Mouse (Mus musculus) neural tube, embryonic 12.5 days (tissue): ENCODE measurements at regions not wholly inside any gene's neighbourhood (a gene's known extent, or its start where the extent isn't known, plus 50 kb on each side); places are given as distances from the start of the nearest gene placed in this dataset.

ENCODE experiments used
- ATAC-seq: fragments of 200-750 bp; cut with Nextera tagmentation; 2 replicates; pipeline ENCODE4 v1.8.0; 2017; ENCODE audit warnings: low read depth, mild to moderate bottlenecking, moderate TSS enrichment, moderate library complexity; ENCODE audit not compliant: low FRiP score
- H3K27ac ChIP-seq: fragments of 300-500 bp; sonication (generic); 2 replicates; pipeline ENCODE4 v1.5.1; 2016
- H3K27me3 ChIP-seq: fragments of 300-500 bp; sonication (generic); replicated peaks from 2 replicates; pipeline ENCODE4 v1.6.1; 2016; ENCODE audit warnings: mild to moderate bottlenecking
- H3K36me3 ChIP-seq: fragments of 300-500 bp; sonication (generic); 2 replicates; pipeline ENCODE4 v1.6.1; 2016; ENCODE audit warnings: mild to moderate bottlenecking
- H3K4me1 ChIP-seq: fragments of 300-500 bp; sonication (generic); 2 replicates; pipeline ENCODE4 v1.6.1; 2016
- H3K4me2 ChIP-seq: fragments of 300-500 bp; sonication (generic); replicated peaks from 2 replicates; pipeline ENCODE4 v1.6.1; 2016; ENCODE audit warnings: mild to moderate bottlenecking
- H3K4me3 ChIP-seq: fragments of 300-500 bp; sonication (generic); 2 replicates; pipeline ENCODE4 v1.5.1; 2016
- H3K9ac ChIP-seq: fragments of 300-500 bp; sonication (generic); 2 replicates; pipeline ENCODE4 v1.6.1; 2016; ENCODE audit warnings: mild to moderate bottlenecking
- H3K9me3 ChIP-seq: fragments of 300-500 bp; sonication (generic); 2 replicates; pipeline ENCODE4 v1.6.1; 2016; ENCODE audit warnings: mild to moderate bottlenecking
- WGBS: fragments of 180-500 bp; shearing (Covaris S2); methylation state at CpG from one replicate; pipeline ENCODE4 v1.1.7; 2016; 5-methylcytosine and 5-hydroxymethylcytosine counted together

DNA sequence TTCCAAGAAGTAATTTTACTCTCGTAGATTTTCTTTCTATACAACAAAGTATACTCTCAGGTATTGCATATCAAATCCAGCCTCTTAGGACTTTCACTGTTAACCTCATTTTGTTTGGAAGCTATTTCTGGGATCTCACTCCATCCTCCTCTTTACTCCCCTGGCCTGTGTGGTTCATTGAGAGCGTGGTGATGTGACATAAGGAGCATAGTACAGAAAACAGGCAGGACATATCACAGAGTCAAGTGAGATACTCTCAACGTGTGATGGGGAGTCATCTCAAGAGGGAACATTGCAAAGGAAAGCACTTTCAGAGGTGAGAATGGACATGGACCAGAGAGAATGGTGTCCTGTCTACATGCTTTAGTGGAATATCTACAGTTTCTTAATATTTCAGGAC is 297.8 kb upstream of the Pitrm1 start:
- Histone ChIP-seq H3K4me2 (no peak overlapping the region), H3K9ac (no peak overlapping the region), H3K36me3 (no peaks in the 10 kb centered on the region), H3K4me1 (no peaks in the 10 kb centered on the region), H3K9me3 (no peaks in the 10 kb centered on the region), H3K4me3 (no peak overlapping the region), H3K27me3 (no peaks in the 10 kb centered on the region), H3K27ac (no peak overlapping the region)
- ATAC-seq: no peak
- 89% methylated on average over 3 of the region's 3 CpGs for WGBS

DNA sequence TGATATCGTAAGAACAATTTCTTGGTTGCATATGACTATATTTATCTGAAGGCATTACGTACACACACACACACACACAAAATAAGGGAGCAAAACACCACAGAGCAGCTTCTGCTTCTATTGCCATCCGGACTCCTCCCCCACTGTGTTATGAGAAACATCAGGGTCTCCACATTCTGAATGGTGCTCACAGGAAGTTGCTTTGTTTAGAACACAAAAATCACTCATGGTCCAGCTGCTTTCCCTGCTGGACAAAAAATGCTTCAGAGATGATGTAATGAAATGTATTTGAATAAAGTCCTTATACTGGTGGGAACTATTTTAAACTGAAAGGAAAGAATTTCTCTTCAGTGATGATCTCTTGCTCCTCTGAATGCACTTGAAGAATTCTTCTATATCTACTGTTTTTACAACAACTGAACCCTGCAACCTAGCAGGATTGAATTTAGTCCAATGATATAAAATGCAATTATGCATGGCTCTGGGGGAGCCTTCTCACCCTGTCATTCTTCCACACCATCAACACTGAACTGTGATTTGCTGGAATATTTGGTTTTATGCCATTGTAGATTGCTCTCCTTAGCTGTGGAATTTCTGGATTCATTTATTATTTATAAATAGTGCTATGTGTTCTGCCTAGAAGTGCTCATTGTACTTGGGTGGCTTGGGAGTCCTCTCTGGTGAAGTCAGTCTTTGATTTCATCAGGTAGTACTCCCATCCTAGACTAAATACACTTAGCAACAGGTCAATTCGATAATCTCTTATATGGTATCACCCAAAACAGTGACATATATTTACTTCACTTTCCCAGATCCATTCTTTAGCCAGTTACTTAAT is 296.7 kb upstream of the Pitrm1 start:
- Histone ChIP-seq H3K4me3 (no peak overlapping the region), H3K9ac (no peak overlapping the region), H3K4me2 (no peak overlapping the region), H3K27ac (no peak overlapping the region), H3K9me3 (no peaks in the 10 kb centered on the region), H3K27me3 (no peaks in the 10 kb centered on the region), H3K36me3 (no peaks in the 10 kb centered on the region), H3K4me1 (no peaks in the 10 kb centered on the region)
- no peak for ATAC-seq
- WGBS: 69% methylated on average over 4 of the region's 4 CpGs

DNA sequence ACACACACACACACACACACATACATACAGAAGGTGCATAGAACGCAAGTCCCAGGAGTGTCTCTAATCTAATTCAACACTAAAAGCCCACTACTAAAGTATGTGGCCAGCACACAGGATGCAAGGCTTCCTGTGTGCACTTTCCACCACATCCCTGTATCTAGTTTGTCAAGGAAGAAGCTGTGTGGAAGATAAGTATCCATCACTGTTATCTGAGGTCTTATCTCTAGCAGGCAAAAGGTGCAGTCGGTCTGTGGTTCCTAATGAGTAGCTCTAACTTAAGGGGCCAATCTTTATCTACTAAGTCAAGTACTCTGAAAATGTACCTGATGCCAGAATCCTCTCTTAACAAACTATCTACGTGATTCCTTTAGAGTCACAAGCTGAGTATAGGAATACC is 295.8 kb upstream of the Pitrm1 start:
- no peaks in the 10 kb centered on the region for H3K36me3 ChIP-seq
- H3K27ac ChIP-seq: no peak overlapping the region
- no peaks in the 10 kb centered on the region for H3K9me3 ChIP-seq
- H3K4me1 ChIP-seq: no peaks in the 10 kb centered on the region
- H3K4me3 ChIP-seq: no peak overlapping the region
- WGBS: 93% methylated on average over 3 of the region's 3 CpGs
- H3K9ac ChIP-seq: no peak overlapping the region
- no peak for ATAC-seq
- H3K27me3 ChIP-seq: no peaks in the 10 kb centered on the region
- no peak overlapping the region for H3K4me2 ChIP-seq

GRCm38 (mm10) chr13:6255303-6255702 is 292.6 kb upstream of the Pitrm1 start:
- Histone ChIP-seq H3K4me1 (no peaks in the 10 kb centered on the region), H3K27me3 (no peaks in the 10 kb centered on the region), H3K4me3 (no peak overlapping the region), H3K4me2 (no peak overlapping the region), H3K27ac (no peak overlapping the region), H3K9ac (no peak overlapping the region), H3K9me3 (no peaks in the 10 kb centered on the region), H3K36me3 (no peaks in the 10 kb centered on the region)
- no peak for ATAC-seq
- 87% methylated on average over 5 of the region's 5 CpGs for WGBS

GRCm38 (mm10) chr13:6255728-6256496 is 292.0 kb upstream of the Pitrm1 start:
- no peak for ATAC-seq
- no peaks in the 10 kb centered on the region for H3K4me1 ChIP-seq
- H3K4me3 ChIP-seq: no peak overlapping the region
- H3K27ac ChIP-seq: no peak overlapping the region
- no peaks in the 10 kb centered on the region for H3K36me3 ChIP-seq
- no peak overlapping the region for H3K9ac ChIP-seq
- H3K4me2 ChIP-seq: no peak overlapping the region
- no peaks in the 10 kb centered on the region for H3K9me3 ChIP-seq
- H3K27me3 ChIP-seq: no peaks in the 10 kb centered on the region

DNA sequence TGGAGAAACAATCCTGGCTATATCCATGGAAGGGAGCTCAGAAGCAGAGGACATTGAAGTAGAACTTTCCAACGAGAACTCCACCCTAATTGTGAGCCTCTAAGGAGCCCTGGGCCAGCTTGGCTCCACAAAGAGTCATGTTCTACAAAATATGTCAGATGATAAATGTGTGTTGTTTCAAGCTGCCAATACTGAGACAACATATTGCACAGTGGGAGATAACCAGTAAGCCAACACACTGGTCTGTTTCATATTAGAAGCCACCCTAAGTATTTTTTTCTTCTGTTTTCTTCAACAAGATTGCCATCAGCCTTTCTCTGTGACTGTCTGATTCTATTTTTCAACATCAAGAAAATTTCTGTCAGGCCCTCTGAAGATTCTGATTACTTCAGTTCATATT is 289.5 kb upstream of the Pitrm1 start:
- Histone ChIP-seq H3K36me3 (no peaks in the 10 kb centered on the region), H3K27me3 (no peaks in the 10 kb centered on the region), H3K27ac (no peak overlapping the region), H3K9me3 (no peaks in the 10 kb centered on the region), H3K4me2 (no peak overlapping the region), H3K4me1 (no peaks in the 10 kb centered on the region), H3K9ac (no peak overlapping the region), H3K4me3 (no peak overlapping the region)
- no peak for ATAC-seq
- 63% methylated on average over 1 of the region's 1 CpGs for WGBS

- Histone ChIP-seq H3K27me3 (no peaks in the 10 kb centered on the region), H3K9ac (no peak overlapping the region), H3K27ac (no peak overlapping the region), H3K4me1 (no peaks in the 10 kb centered on the region), H3K9me3 (no peaks in the 10 kb centered on the region), H3K36me3 (no peaks in the 10 kb centered on the region), H3K4me2 (no peak overlapping the region), H3K4me3 (no peak overlapping the region)
- 84% methylated on average over 3 of the region's 3 CpGs for WGBS
- ATAC-seq: no peak
Measured at GRCm38 (mm10) chr13:6260321-6260865, 287.6 kb upstream of the Pitrm1 start.

DNA sequence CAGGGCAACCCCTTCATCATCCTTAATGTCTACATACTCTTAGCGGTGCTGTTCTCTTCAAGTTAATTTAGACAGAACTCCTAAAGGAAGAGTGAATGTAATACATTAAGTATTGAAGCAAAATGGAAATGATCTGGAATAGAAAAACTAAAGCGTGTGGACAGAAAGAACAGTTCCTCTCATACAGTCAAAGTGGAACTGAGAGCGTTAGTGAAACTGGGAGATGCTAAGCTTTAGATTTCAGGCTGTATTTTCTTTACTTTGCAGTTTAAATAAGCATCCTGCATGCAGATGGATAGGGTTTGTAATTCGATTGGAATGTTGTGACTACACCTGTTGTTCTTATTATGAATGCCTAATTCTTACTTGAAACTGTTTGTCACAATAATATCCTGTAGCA is 286.5 kb upstream of the Pitrm1 start:
- no peaks in the 10 kb centered on the region for H3K9me3 ChIP-seq
- H3K27ac ChIP-seq: no peak overlapping the region
- H3K4me3 ChIP-seq: no peak overlapping the region
- H3K9ac ChIP-seq: no peak overlapping the region
- no peaks in the 10 kb centered on the region for H3K27me3 ChIP-seq
- H3K4me1 ChIP-seq: no peaks in the 10 kb centered on the region
- no peaks in the 10 kb centered on the region for H3K36me3 ChIP-seq
- WGBS: 87% methylated on average over 4 of the region's 4 CpGs
- no peak for ATAC-seq
- no peak overlapping the region for H3K4me2 ChIP-seq

DNA sequence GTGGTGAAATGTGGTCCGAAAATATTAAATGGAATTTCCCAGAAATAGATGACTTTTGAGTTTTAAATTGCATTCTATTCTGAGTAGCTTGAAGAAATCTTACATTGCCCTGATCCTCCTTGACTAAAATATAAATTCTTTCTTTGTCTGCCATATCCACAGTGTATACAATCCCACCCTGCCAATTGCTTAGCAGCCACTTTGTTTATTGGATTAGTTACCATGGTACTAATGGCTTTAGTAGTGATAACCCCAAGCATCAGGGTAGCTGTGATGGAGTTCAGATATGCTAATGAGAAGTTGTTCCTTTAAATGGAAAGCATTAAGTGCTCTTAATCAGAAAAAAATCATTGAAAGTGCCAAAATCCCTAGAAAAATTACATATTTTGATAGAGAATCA is 277.4 kb upstream of the Pitrm1 start:
- Histone ChIP-seq H3K9ac (no peak overlapping the region), H3K4me3 (no peak overlapping the region), H3K4me2 (no peak overlapping the region), H3K27me3 (no peaks in the 10 kb centered on the region), H3K9me3 (no peaks in the 10 kb centered on the region), H3K4me1 (no peaks in the 10 kb centered on the region), H3K36me3 (no peaks in the 10 kb centered on the region), H3K27ac (no peak overlapping the region)
- WGBS: 95% methylated on average over 1 of the region's 1 CpGs
- no peak for ATAC-seq

- H3K27ac ChIP-seq: no peak overlapping the region
- H3K4me1 ChIP-seq: no peaks in the 10 kb centered on the region
- WGBS: 70% methylated on average over 1 of the region's 1 CpGs
- no peaks in the 10 kb centered on the region for H3K9me3 ChIP-seq
- no peak for ATAC-seq
- H3K4me2 ChIP-seq: no peak overlapping the region
- H3K4me3 ChIP-seq: no peak overlapping the region
- no peak overlapping the region for H3K9ac ChIP-seq
- H3K27me3 ChIP-seq: no peaks in the 10 kb centered on the region
- no peaks in the 10 kb centered on the region for H3K36me3 ChIP-seq
Measured at GRCm38 (mm10) chr13:6272932-6273331, 275.0 kb upstream of the Pitrm1 start.

DNA sequence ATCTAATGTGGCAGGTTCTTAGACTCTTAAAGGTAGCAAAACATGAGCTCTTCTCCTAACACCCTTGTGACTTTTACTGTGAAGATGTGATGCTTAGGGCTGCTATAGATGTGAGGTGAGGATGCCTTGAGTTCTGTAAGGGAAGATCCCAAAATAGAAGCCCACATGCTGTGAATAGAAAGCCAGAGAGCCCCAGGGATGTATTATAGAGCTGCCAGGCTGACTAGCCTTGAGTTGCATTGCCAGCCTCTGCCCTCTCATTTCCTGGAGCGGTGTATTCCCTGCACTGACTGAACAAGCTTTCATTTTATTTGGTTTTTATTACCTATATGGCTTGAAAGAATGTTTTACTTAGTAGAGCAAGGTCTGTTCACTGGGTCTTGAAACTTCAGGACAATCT is 267.9 kb upstream of the Pitrm1 start:
- H3K9ac ChIP-seq: no peak overlapping the region
- WGBS: 92% methylated on average over 1 of the region's 1 CpGs
- H3K36me3 ChIP-seq: no peaks in the 10 kb centered on the region
- ATAC-seq: no peak
- no peak overlapping the region for H3K27ac ChIP-seq
- H3K4me2 ChIP-seq: no peak overlapping the region
- H3K9me3 ChIP-seq: no peaks in the 10 kb centered on the region
- H3K4me1 ChIP-seq: no peaks in the 10 kb centered on the region
- no peak overlapping the region for H3K4me3 ChIP-seq
- no peaks in the 10 kb centered on the region for H3K27me3 ChIP-seq

GRCm38 (mm10) chr13:6288109-6288508 is 259.8 kb upstream of the Pitrm1 start:
- Histone ChIP-seq H3K36me3 (no peaks in the 10 kb centered on the region), H3K9ac (no peak overlapping the region), H3K9me3 (no peaks in the 10 kb centered on the region), H3K27ac (no peak overlapping the region), H3K27me3 (no peaks in the 10 kb centered on the region), H3K4me1 (no peaks in the 10 kb centered on the region), H3K4me3 (no peak overlapping the region), H3K4me2 (no peak overlapping the region)
- WGBS: 69% methylated on average over 6 of the region's 6 CpGs
- no peak for ATAC-seq
